Mouse (Mus musculus) left cerebral cortex, adult 2 months (tissue): ENCODE results near the gene St6gal1. TPM values are rescaled to one million over a fixed set of nuclear protein-coding genes. Genes with fewer than 3 reads are reported as not detected.

Source experiments
- DNase-seq, 2 experiments: peaks; one replicate each; pipeline ENCODE4 v3.0.0; 2021 to 2022; ENCODE audit warnings: low spot score in 2 of 2, mixed read lengths in 1 of 2; ENCODE audit errors: extremely low spot score in 1 of 2
- H3K27ac ChIP-seq: fragments of 200-600 bp; 2 replicates; pipeline ENCODE4 v1.8.1; 2022
- H3K4me3 ChIP-seq: fragments of 200-600 bp; 2 replicates; pipeline ENCODE4 v1.8.1; 2022
- CTCF ChIP-seq: fragments of 200-600 bp; IDR thresholded peaks from 2 replicates; pipeline ENCODE4 v1.8.1; 2022; ENCODE audit warnings: antibody characterized with exemption, mild to moderate bottlenecking, moderate library complexity
- intact Hi-C: fragments of 180-260 bp; cut with DNase I; formaldehyde crosslinking; loops from one replicate; pipeline ENCODE4 v1.15.1; 2025
- total RNA-seq, 2 experiments: library from RNA; stranded (reverse); gene quantifications; 2 replicates each; pipeline ENCODE4 v1.2.3; 2021

St6gal1 gene
- total RNA-seq, 2 experiments from 2014 or later = 16.5 to 18.7 TPM

- DNase-seq = no peak
- TF ChIP-seq CTCF = no peak
- H3K27ac ChIP-seq = no peak overlapping the region
- no peak overlapping the region for H3K4me3 ChIP-seq
- intact Hi-C loops = no loop called here
Measured at GRCm38 (mm10) chr16:23337317-23337716, 112.8 kb downstream of the St6gal1 start.

- DNase-seq = no peak
- H3K4me3 ChIP-seq = no peak overlapping the region
- intact Hi-C loops = no loop called here
- no peak for TF ChIP-seq CTCF
- H3K27ac ChIP-seq = no peak overlapping the region
Measured at GRCm38 (mm10) chr16:23341254-23341653, 116.7 kb downstream of the St6gal1 start.

- no peak for DNase-seq
- no peak for TF ChIP-seq CTCF
- H3K4me3 ChIP-seq = no peak overlapping the region
- H3K27ac ChIP-seq = no peak overlapping the region
- intact Hi-C loops = no loop called here
Measured at GRCm38 (mm10) chr16:23350802-23351201, 126.3 kb downstream of the St6gal1 start.

- Histone ChIP-seq H3K4me3 (no peak overlapping the region), H3K27ac (no peak overlapping the region)
- intact Hi-C loops = no loop called here
- DNase-seq = no peak
- no peak for TF ChIP-seq CTCF
Measured at GRCm38 (mm10) chr16:23361031-23361430, 136.5 kb downstream of the St6gal1 start.

- intact Hi-C loops = no loop called here
- DNase-seq = no peak
- TF ChIP-seq CTCF = no peak
- no peak overlapping the region for H3K27ac ChIP-seq
- no peak overlapping the region for H3K4me3 ChIP-seq
Measured at GRCm38 (mm10) chr16:23361434-23361970, 137.0 kb downstream of the St6gal1 start.

GRCm38 (mm10) chr16:23364328-23364990, 139.9 kb downstream of the St6gal1 start:
- TF ChIP-seq CTCF = no peak
- H3K4me3 ChIP-seq = no peak overlapping the region
- no peak for DNase-seq
- no peak overlapping the region for H3K27ac ChIP-seq
- intact Hi-C loops = no loop called here

GRCm38 (mm10) chr16:23369124-23369523, 144.6 kb downstream of the St6gal1 start:
- intact Hi-C loops = no loop called here
- DNase-seq = no peak
- TF ChIP-seq CTCF = no peak
- no peak overlapping the region for H3K4me3 ChIP-seq
- H3K27ac ChIP-seq = no peak overlapping the region

GRCm38 (mm10) chr16:23370724-23371123, 146.2 kb downstream of the St6gal1 start:
- Histone ChIP-seq H3K27ac (no peak overlapping the region), H3K4me3 (no peak overlapping the region)
- no peak for DNase-seq
- intact Hi-C loops = no loop called here
- TF ChIP-seq CTCF = no peak

DNA sequence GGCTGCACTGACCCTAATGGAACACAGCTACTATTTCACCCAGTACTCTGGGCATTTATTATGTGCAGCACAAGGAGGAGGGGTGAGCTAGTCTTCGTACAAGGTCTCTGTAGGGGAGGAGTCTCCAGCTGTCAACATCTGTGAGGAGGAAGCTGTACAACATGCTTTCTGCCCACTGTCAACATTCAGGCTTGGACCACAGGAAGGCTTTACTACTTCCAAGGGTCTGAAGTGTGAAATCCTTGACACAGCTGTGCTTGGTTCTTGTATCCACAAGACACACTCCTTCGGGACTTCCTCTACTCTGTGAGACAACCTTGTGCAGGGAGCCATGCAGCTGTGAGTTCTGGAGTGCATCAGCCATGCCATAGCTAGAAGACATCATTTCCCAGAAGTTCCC, 147.8 kb downstream of the St6gal1 start:
- intact Hi-C loops = no loop called here
- Histone ChIP-seq H3K4me3 (no peak overlapping the region), H3K27ac (no peak overlapping the region)
- no peak for DNase-seq
- TF ChIP-seq CTCF = no peak

DNA sequence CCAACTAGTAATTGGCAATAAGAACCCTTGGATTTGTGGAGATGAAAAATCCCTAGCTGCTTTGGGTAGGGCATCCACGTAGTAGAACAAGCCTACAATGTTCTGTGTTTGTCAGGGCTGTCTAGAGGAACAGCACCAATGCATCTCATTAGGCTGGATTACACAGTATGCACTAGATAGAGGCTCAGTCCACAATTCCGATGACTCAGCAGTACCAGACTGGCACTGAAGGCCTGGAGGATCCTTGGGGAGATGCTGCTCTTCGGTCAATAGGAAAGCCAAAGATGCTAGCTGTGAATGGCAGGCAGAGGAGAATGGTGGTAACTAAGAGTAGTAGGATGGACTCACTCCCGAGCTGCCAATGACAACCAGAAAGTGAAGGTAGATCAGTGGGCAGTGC, 149.5 kb downstream of the St6gal1 start:
- Histone ChIP-seq H3K4me3 (no peak overlapping the region), H3K27ac (no peak overlapping the region)
- DNase-seq = no peak
- TF ChIP-seq CTCF = no peak
- intact Hi-C loops = no loop called here

DNA sequence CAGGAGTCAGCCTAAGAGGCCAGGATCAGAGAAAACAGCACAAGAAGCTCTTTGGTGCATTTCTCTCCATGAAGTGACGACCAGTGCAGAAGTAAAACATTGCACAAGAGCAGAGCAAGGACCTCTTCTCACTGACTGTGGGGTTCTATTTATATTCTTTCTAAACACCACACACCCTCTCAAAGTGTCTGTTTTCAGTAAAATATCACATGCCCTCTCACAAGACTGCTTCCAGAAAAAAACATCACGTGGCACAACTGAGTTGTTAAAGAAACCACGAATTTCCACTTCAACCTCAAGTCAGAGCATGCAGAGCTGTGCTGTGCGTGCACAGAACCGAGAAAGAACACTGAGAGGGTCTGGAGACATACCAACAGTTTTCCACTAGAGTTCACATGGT, 150.4 kb downstream of the St6gal1 start:
- Histone ChIP-seq H3K27ac (no peak overlapping the region), H3K4me3 (no peak overlapping the region)
- no peak for TF ChIP-seq CTCF
- intact Hi-C loops = no loop called here
- no peak for DNase-seq

- no peak for DNase-seq
- intact Hi-C loops = no loop called here
- Histone ChIP-seq H3K4me3 (no peak overlapping the region), H3K27ac (no peak overlapping the region)
- TF ChIP-seq CTCF = no peak; the same call in none of the 2 replicates
Measured at GRCm38 (mm10) chr16:23376189-23376588, 151.6 kb downstream of the St6gal1 start.

GRCm38 (mm10) chr16:23379536-23380230, 155.1 kb downstream of the St6gal1 start:
- no peak for TF ChIP-seq CTCF
- intact Hi-C loops = no loop called here
- Histone ChIP-seq H3K27ac (no peak overlapping the region), H3K4me3 (no peak overlapping the region)
- DNase-seq = no peak
